Mouse (Mus musculus): Measurements from ENCODE around the gene Mif. TPM values are rescaled to one million over a fixed set of nuclear protein-coding genes. Genes with fewer than 3 reads are reported as not detected.

Gene Mif
- total RNA-seq, 2 experiments from 2014 or later, result 657 to 870 TPM

DNA sequence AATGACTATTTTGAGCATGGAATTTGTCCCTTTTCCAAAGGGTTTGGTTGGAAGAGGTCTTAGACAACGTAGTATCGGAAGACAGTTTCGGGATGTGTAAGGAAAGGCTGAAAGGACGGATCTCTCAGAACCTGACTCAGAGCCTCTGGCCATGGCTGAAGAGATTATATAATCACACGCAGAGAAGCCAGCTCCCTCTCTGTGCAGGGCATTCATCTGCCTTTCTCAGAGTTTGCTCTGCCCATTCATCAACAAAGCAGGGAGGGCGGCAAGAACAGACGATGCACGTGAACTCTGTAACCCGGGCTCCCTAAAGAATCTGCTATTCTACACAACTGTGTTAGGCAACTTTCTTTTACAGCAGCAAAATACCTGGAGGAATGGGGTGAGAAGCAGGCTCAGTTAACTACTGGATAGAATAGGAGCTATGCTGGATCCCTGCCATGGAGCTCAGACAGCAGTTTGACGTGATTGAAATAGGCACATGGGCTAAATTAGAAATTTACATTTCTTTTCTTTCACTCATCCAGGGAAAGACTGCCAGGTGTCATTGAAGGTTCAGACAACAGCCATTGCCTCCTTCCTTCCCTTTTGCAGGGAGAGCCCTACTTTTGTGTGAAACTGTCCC is 13.6 kb upstream of the Mif start:
- no peak for ATAC-seq (replicated peaks; ENCODE audit: poor library complexity, severe bottlenecking)

DNA sequence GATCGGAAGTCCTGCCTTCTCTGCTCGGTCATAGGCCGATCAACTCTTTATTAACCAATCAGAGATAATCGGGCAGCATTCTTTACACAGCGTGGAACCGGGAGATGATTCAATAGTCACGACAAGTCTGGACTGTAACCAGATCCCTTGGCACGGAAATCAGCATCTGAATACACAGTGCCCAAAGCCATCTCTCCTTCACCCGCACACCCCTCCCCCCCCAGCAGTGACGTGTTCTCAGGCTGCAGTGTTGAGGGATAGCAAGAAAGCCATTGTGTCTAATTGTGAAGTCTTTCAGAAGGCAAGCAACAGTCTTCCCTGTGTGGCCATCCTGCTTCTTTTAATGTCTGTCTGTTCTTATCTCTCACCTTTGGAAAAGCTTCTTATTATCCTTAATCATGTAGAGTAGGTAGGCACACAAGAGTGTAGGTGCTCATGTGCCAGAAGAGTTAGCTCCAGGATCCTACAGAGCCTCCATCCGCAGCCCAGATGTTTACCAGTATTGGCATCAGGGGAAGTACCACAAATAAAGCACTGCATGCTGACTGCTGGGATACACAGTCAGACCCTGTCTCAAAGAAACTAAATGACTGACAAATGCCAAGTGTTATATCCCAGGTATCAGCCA is 13.0 kb upstream of the Mif start:
- peak; percentile 90 for ATAC-seq (replicated peaks; ENCODE audit: poor library complexity, severe bottlenecking)

DNA sequence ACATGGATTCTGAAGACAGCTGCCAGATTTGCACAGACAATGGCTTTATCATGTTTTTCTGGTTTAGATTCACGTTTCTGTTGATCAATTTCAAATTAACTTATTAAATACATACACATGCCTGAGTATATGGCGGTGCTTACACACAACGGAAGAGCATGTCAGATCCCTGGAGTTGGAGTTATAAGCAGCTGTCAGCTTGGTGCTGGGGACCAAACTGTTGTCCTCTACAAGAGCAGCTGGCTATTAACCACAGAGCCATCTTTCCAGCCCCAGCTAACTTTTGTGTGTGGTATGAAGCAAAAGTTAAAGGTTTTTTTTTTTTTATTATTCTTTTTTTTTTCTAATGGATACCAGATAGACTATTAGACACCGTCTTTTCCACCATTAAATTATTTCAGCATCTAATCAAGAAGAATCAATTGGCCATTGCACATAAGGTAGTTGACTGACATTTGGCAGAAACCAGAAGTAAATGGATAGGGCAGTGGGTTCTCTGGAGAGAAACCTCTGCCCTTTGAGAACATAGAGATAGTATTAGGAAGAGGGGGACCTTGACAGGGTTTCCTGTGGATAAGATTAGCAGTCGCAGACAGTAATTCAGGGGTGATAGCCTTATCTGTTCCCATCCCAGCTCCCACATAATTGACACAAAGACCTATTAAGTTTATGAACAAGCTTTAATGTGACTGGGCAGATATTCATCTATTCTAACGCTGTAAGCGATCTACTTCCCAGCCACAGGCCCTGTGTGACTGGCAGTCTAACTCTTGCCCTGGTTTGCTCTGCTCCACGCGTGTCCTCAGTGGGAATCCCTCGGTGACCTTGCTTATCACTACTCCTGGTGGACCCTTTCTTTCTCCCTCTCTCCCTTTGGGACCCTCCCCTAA is 12.2 kb upstream of the Mif start:
- ATAC-seq (replicated peaks; ENCODE audit: poor library complexity, severe bottlenecking), result no peak

DNA sequence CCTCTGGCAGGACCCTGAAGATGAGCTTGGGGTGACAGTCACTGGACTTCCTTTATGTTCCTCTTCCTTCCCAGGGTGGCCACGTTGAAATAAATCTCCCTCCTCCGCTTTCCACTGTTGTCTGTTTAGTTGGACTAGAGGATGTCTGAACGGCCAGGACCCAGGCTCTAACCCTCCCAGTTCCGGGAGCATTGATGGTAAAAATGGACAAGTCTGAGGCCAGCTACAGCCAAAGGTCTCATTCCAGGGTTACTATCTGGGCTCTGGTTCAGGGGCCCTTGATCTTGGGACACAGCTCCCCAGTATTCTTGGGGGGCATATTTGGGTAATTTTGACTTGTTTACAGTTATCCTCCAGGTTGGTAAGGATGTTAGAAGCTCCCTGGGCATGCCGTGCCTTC is 1.5 kb upstream of the Mif start:
- ATAC-seq (replicated peaks; ENCODE audit: poor library complexity, severe bottlenecking), result no peak

DNA sequence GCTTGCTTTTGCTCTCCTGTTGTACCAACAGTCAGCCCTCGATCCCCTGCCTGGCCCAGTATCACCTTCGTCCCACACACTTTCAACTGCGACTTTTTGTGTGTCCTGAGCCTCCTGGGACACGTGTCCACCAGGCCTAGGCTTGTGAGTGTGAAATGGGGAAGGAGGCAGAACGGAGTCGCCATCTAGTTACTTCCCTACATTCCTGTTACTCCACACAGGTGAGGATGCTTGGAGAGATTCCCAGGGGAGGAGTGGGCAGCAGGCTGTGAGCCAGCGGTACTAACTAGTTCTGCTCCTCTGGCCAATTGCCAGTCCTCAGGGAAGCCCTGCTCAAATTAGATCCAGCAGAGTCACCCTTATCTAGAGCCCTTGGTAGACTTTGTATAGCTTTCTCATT is 706 bp upstream of the Mif start:
- ATAC-seq (replicated peaks; ENCODE audit: poor library complexity, severe bottlenecking), result peak; percentile 19

DNA sequence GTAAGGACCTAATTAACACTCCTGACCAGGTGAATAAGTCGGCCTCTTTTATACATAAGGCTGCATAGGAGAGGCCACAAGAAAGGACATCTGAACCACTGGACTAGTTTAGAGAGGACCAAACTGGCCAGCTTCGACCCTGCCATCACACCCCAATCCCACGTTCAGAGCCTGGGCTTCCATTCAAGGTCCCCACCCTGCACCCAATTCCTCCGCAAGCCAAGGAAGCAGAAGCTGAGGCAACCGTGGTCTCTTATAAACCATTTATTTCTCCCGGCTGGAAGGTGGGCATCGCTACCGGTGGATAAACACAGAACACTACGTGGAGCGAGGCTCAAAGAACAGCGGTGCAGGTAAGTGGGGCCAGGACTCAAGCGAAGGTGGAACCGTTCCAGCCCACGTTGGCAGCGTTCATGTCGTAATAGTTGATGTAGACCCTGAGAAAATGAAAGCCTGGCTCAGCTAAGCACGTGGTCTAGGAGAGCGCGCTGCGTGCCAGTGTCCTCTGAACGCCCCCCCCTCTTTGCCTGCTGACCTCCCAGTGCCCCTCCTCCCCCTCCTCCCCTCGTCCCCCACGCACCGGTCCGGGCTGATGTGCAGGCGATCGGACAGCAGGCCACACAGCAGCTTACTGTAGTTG is 813 bp downstream of the Mif start:
- peak; percentile 60 for ATAC-seq (replicated peaks; ENCODE audit: poor library complexity, severe bottlenecking)

DNA sequence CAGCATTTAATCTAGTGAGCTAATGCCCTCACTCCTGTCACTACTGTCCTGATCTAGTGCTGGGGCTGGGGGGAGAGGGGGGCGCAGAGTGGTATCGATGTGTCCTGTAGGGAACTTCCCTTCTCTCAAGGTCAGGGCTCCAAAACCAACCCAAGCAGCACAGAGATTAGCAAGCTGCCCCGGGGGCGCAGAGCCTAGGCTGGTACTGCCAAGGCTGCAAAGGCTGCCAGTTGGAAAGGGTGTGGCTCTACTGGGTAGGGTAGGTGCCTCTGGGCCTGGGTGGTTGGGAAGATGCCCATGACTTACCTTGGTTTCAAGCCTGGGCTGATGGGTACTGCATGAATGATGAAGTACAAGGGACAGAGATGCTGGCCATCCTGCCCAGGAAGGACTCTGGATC is 2.4 kb downstream of the Mif start:
- no peak for ATAC-seq (replicated peaks; ENCODE audit: poor library complexity, severe bottlenecking)

DNA sequence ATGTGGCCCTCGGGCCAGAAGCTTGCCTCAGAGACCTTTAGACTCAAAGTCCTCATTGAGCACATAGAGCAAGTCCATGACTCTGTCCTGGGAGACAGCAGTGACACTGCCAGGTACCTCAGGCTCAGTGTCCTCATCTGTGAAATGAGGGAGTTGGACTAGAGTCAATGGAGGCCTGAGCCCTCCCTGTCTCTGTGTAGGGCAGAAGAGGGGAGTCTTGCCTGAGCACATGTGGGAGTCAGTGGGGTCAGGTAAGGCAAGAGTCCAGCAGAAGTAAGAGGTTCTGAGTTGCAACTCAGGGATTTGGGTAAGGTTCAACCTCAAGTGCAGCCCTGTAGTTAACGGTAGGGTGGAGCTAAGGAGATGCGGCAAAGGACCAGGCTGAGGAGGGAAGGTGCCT is 3.1 kb downstream of the Mif start:
- ATAC-seq (replicated peaks; ENCODE audit: poor library complexity, severe bottlenecking), result no peak

DNA sequence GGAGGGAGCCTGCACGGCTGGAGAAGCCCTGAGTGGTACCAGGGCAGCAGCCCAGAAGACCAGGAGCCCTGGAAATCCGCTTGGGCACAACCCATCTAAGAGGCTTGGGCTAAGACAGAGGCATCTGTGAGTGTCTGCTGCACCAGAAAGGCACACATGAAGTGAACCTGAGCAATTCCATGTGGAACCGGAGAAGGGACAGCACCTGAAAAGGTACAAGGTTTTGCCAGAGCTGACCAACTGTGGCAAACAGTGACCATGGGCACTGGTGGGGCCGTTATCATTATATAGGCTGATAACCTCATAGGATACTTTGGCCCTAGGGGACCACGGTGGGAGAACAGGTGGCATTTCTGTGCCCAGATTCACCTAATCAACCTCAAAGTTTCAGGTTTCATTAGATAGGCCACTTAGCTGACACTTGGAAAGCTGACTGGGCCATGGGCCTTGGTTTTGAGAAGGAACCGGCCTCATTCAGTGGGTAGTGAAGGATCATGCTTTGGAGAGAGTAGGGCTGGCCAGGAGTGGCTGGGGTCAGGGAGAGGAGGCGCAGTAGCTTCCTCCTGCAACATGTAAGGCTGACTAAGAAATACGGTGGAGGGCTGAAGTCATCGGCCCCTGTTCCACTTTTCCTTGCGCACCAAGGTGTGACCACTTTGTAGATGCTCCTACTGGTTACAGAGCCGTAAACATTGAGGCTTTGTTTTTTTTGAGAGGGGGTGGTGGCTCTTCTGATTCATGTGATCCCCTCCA is 3.7 kb downstream of the Mif start:
- ATAC-seq (replicated peaks; ENCODE audit: poor library complexity, severe bottlenecking), result no peak

DNA sequence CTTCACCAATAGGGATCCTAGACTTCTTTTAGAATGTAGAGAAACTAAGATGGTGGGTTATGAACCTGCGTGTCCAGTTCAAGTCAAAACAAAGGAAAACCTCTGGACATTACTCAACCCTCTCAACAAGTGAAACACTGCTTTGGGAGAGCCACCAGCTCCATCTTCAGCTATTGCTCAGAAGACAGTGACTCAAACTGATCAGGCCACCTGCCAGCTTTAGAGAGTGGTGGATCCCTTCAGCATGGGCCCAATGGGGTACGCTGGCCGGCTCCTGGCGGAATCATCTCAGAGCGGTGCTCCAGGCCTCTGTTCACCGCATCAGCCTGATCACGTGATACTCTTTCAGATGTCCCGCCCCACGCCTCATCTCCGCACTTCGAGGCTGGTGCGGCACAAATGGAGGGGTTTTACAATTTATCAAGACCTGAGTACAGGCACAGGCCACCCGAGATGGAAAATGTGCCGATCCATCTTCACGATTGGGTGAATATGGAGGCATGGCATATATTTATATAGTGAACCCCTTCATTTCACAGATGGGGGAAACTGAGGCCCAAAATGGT is 4.5 kb downstream of the Mif start:
- no peak for ATAC-seq (replicated peaks; ENCODE audit: poor library complexity, severe bottlenecking)

DNA sequence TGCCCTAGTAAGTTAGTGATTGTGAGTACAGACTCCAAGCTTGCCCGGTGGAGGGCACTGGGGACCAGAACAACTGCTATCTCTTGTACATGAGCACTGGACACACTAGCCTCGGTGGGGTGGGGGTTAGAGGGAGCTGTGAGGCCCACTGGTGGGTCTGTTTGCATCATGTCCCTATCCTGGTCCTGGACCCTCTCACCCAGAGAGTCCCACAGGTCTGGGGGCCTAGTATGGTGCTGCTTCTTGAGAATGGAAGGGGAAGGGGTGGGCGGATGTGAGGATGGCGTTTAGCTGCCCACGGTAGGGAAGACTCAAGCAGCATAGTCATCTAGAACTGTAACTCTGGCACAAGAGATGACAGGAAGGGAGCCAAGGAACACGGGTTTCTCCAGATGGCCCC is 5.2 kb downstream of the Mif start:
- no peak for ATAC-seq (replicated peaks; ENCODE audit: poor library complexity, severe bottlenecking)

DNA sequence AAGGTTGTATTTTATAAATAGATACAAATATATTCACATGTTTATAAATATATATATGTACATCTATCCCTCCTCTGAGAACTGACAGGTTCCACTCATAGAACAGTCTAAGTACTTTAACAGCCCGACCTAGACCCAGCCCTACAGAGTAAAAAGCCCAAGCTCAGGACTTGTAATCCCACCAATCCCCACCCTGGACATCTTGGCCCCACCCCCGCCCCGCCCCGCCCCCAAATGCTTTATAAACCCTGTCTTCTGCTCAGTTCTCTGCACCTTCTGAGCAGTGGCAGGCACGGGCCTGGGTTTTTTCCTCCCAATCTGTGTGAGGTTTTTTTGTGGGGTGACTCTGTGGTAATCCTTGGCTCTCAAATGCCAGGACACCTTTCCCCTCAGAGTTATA is 5.9 kb downstream of the Mif start:
- no peak for ATAC-seq (replicated peaks; ENCODE audit: poor library complexity, severe bottlenecking)

DNA sequence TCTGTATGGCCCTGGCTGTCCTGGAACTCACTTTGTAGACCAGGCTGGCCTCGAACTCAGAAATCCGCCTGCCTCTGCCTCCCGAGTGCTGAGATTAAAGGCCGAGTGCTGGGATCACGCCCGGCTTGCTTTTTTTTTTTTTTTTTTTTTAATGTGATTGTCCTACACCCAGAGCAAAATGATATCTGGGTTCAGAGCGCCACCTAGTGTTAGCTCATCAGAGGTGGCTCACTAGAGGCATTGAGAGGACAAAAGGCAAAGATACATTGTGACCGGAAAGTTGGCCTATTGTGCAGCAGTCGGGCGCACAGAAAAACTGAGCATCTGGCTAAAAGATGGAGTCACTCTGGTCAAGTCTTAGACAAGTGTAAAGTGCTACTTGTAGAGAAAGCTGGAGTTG is 6.6 kb downstream of the Mif start:
- ATAC-seq (replicated peaks; ENCODE audit: poor library complexity, severe bottlenecking), result peak; percentile 80

DNA sequence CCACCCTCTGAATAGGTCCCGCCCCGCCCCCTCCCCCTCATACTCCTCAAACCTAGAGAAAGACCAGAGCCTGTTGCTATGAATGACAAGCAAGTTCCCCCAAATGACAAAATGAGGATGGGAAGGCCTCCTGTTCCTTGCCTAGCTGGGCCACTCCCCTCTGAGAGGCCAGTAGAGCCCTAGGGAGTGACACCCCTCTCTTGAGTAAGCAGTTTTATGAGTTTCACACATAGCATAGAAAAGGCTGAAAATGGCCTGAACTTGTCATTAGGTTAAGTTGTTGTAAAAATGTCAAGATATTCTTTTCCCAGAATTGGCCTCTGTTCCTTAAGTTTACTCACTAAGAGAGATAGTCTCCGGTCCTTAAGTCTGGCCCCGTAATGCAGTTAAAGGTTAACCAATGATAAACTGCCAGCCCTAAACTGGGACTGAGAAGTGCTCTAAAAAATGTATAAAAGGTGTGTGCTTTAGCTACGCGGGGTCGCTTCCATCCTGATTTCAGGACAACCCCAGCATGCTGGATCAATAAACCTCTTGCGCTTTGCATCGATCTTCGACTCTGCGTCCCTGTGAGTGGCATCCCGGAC is 7.4 kb downstream of the Mif start:
- no peak for ATAC-seq (replicated peaks; ENCODE audit: poor library complexity, severe bottlenecking)

DNA sequence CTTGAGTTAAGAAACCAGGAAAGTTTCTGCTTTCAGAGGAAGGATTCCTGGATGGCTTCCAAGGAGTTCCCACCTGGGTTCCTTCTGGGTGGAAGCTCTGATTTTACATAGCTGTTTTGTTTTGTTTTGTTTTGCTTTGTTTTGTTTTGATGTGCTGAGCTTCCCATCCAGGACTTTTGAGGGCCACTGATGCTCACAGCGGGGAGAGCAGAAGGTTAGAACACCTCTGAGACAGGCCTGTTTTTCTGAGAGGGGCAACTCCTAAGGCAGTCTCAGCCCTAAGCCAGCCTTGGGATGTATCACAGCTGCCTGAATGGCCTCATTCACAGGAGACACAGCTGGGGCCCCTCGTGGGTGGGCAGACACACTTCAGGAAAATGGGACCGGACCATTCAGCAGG is 8.4 kb downstream of the Mif start:
- ATAC-seq (replicated peaks; ENCODE audit: poor library complexity, severe bottlenecking), result no peak

DNA sequence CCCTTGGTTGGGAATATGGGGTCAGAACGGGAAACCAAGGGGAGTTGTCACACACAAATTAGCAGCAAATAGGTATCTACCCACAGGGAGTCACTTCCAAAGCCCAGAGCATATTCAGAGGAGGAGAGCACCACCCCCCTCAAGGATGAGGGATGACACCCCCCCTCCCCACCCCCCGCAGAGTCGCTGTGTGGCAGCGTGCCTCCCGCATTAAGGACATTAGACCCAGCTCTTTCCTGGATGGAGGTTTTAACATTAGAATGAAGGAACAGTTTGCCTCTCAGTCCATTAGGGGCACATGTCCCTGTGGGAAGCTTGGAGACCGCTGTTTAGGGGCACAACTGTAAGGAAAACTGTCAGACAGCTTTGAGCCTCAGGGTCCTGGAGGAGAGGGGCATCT is 9.0 kb downstream of the Mif start:
- ATAC-seq (replicated peaks; ENCODE audit: poor library complexity, severe bottlenecking), result no peak

DNA sequence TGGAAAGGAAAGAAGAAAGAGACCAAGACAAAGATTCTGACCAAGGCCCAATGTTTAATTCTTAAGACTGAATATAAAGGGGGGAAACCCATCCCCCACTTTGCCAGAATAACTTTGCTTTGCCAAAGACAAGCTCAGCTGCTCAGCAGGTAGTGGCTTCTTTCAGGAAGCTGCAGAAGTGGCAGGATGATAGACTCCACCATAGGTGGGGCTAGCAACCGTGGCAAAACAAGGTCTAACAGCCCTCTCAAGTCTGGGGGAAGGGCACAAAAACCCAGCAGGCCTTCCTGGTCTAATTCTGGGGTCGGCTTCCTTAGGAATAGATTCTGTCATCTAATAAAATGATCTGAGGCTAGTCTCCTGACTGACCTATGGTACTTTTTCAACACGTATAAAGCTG is 11.7 kb downstream of the Mif start:
- ATAC-seq (replicated peaks; ENCODE audit: poor library complexity, severe bottlenecking), result no peak

DNA sequence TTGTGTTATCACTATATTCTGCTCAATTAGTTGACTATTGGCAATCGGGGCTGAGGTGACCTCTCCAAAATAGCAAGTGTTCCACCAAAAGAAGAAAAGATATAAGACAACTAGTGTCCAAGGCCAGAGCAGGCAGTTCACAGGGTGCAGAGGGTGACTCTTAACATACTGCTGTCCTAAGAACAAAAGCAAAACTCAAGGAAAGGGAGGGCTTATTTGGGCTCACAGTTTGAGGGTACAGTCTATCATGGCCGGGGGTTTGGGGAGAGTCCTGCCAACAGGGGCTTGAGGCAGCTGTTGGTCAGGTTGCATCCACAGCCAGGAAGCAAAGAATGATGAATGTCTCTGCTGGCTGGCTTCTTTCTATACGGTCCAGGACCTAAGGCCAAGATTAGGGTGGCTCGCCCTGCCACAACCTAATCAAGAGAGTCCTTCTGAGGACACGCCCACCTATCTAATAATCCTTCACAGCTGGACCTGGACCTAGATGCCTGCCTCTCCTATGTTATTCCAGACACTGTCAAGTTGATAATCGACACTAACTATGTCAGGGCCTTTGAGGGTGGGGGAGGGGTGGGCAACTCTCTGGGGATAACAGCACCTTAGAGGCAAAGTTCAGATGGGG is 14.6 kb downstream of the Mif start:
- no peak for ATAC-seq (replicated peaks; ENCODE audit: poor library complexity, severe bottlenecking)

DNA sequence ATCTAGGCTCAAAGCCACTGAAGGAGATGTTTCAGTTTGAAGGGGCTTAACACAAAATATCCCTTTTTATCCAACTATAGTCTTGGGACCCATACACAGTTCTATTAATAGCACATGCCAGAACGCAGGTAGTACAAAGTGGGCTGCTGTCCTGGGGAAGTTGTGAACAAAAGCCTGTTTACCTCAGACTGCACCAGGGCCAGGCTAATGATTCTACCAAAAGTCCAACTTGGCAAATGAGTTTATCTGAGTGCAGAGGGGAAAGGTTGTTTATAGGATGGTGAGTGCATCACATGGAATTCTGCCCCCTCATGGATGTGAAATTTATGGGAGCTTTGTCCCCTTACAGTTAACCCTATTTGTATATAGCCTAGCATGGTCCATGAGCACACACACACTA is 15.2 kb downstream of the Mif start:
- ATAC-seq (replicated peaks; ENCODE audit: poor library complexity, severe bottlenecking), result no peak
